9 mouse cellular contexts compared by ENCODE assay signal in the genomic region with DNA sequence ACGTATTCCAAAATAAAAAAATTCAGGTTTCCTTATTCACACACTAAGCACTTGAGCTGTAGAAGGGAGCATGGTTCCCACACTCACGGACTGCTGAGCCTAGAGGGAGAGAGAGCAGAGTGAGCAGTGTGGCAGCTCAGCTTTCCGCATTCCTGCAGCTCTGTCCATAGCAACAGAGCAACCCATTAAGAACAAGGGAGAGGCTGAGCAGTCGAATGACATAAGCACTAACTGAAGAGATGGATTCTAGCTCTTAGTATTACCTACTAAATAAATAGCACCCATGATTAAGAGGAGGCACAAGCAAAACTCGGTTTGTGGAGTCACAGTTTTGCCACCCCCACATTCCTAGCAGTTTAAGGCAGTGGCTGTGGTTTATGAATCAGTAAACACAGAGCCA. TPM values are rescaled to one million over a fixed set of nuclear protein-coding genes. Genes with fewer than 3 reads are reported as not detected.
DNase-seq lines count a peak whose midpoint lies in the region; ATAC-seq and TF ChIP-seq lines count a peak whose summit lies in the region.
"Had no signal": no experiment of that assay in that cellular context is flagged by ENCODE, and none has a peak within 500 bp of the region (broad histone marks: within the 10 kb centered on the region; RNA-seq: fewer than 3 reads in every experiment).

No protein-coding gene starts in this region.

- TF ChIP-seq CTCF in lung, embryonic 14.5 days (IDR thresholded peaks at IDR 0.05; ENCODE audit: low read depth), result no peak
- no peak for TF ChIP-seq CTCF in olfactory bulb, adult 2 months (IDR thresholded peaks at IDR 0.05; ENCODE audit: insufficient read depth, low read depth, low read length)

- H3K27ac ChIP-seq in lung, embryonic 14.5 days (ENCODE audit: low read depth), result no peak overlapping the region
- H3K27ac ChIP-seq in olfactory bulb, adult 2 months (ENCODE audit: insufficient read depth, low read depth, low read length), result peak overlapping the region; percentile 36; the same call in 1 of the 2 replicates
- H3K27ac ChIP-seq: liver, embryonic 15.5 days had no signal

- H3K27me3 ChIP-seq in lung, embryonic 14.5 days (ENCODE audit: insufficient read depth, low read length), result no peaks in the 10 kb centered on the region
- H3K27me3 ChIP-seq: liver, embryonic 15.5 days had no signal

- H3K4me3 ChIP-seq in lung, embryonic 14.5 days (ENCODE audit: low read depth, low read length), result no peak overlapping the region
- no peak overlapping the region for H3K4me3 ChIP-seq in olfactory bulb, adult 2 months (ENCODE audit: insufficient read depth, low read depth, low read length)
- H3K4me3 ChIP-seq: liver, embryonic 15.5 days had no signal

- H3K4me2 ChIP-seq in lung, embryonic 14.5 days, result no peak overlapping the region
- H3K4me2 ChIP-seq: liver, embryonic 15.5 days had no signal

- H3K36me3 ChIP-seq in lung, embryonic 14.5 days (ENCODE audit: insufficient read depth), result peaks cover 75% of the 10 kb centered on the region

- H3K9me3 ChIP-seq in lung, embryonic 14.5 days (ENCODE audit: low read depth, low read length), result no peaks in the 10 kb centered on the region
- H3K9me3 ChIP-seq: liver, embryonic 15.5 days had no signal

- no peak for TF ChIP-seq POLR2A in olfactory bulb, adult 2 months (IDR thresholded peaks at IDR 0.05; ENCODE audit: insufficient read depth, low read depth, low read length)

- peak; percentile 69; the same call in 1 of the 2 replicates for ATAC-seq in lung, embryonic 14.5 days (ENCODE audit: insufficient read depth)

- DNase-seq in kidney, postnatal 4 days, result peak; percentile 16 to 34
- DNase-seq in kidney, adult 8-10 months, result no peak
- peak; percentile 62 for DNase-seq in embryo, embryonic 11 days
- DNase-seq in lung, embryonic 14.5 days, result peak; percentile 45
- no peak for DNase-seq in ovary, postnatal 10 days (ENCODE audit: low spot score)
- DNase-seq in adipocyte (ENCODE audit: low spot score), result no peak
- DNase-seq in adrenal gland, adult (ENCODE audit: inconsistent age in 2 of 2, low spot score in 1 of 2), result no peak

- no peaks in the 10 kb centered on the region for H3K4me1 ChIP-seq in lung, embryonic 14.5 days (ENCODE audit: insufficient read depth)
- H3K4me1 ChIP-seq in olfactory bulb, adult 2 months (ENCODE audit: control insufficient read depth, insufficient read depth, low read length), result peaks cover 2% of the 10 kb centered on the region
- H3K4me1 ChIP-seq: liver, embryonic 15.5 days had no signal

- H3K9ac ChIP-seq in lung, embryonic 14.5 days, result no peak overlapping the region
- H3K9ac ChIP-seq: liver, embryonic 15.5 days had no signal

- WGBS in lung, embryonic 14.5 days, result 37% methylated on average over 5 of the region's 5 CpGs
- 15% methylated on average over 5 of the region's 5 CpGs for WGBS in olfactory bulb, adult 2 months

RNA-seq across cellular contexts. Expression of a gene that starts 34.2 kb away (rescaled TPM):
- 36.4 and 37.3 TPM in 2 replicates for polyA plus RNA-seq in lung, embryonic 14.5 days (2014; fragmentation: Nextera tagmentation; extraction: Ambion mirVana)
- not detected in 2 replicates for polyA plus RNA-seq in olfactory bulb, adult 2 months (2012; ENCODE audit: insufficient read depth, insufficient read length, low replicate concordance, missing spikeins)

RNA-seq across cellular contexts. Expression of a gene that starts 35.1 kb away (rescaled TPM):
- 36.2 and 37.0 TPM in 2 replicates for polyA plus RNA-seq in lung, embryonic 14.5 days (2014; fragmentation: Nextera tagmentation; extraction: Ambion mirVana)
- polyA plus RNA-seq in olfactory bulb, adult 2 months (2012; ENCODE audit: insufficient read depth, insufficient read length, low replicate concordance, missing spikeins), result not detected in 2 replicates

Comparison
In these comparisons a context has a peak if more than half of its experiments do, and no peak if none do; other contexts are left out.
1. DNase-seq: peak in kidney, postnatal 4 days (2 of 2), embryo, embryonic 11 days (single experiment) and lung, embryonic 14.5 days (single experiment); none in kidney, adult 8-10 months (0 of 2), ovary, postnatal 10 days (single experiment), adipocyte (single experiment) and adrenal gland, adult (0 of 2).
2. RNA of a gene that starts 34.2 kb away (polyA plus RNA-seq): 36.4 to 37.3 TPM in lung, embryonic 14.5 days; not detected in olfactory bulb, adult 2 months; every median in the first group is over 10 times any median in the second.